Mouse (Mus musculus) embryonic facial prominence, embryonic 12.5 days (tissue): ENCODE measurements around the gene Ell. TPM values are rescaled to one million over a fixed set of nuclear protein-coding genes. Genes with fewer than 3 reads are reported as not detected.

Source experiments
- ATAC-seq: fragments of 200-750 bp; cut with Nextera tagmentation; 2 replicates; pipeline ENCODE4 v1.8.0; 2017; ENCODE audit not compliant: insufficient number of reproducible peaks, insufficient read depth, low FRiP score, low TSS enrichment
- H3K27ac ChIP-seq: fragments of 300-500 bp; sonication (generic); 2 replicates; pipeline ENCODE4 v1.5.1; 2016; ENCODE audit warnings: mild to moderate bottlenecking
- H3K27me3 ChIP-seq: fragments of 300-500 bp; sonication (generic); 2 replicates; pipeline ENCODE4 v1.6.1; 2016; ENCODE audit warnings: mild to moderate bottlenecking, moderate library complexity
- H3K36me3 ChIP-seq: fragments of 300-500 bp; sonication (generic); 2 replicates; pipeline ENCODE4 v1.6.1; 2016; ENCODE audit warnings: mild to moderate bottlenecking
- H3K4me1 ChIP-seq: fragments of 300-500 bp; sonication (generic); 2 replicates; pipeline ENCODE4 v1.6.1; 2016
- H3K4me2 ChIP-seq: fragments of 300-500 bp; sonication (generic); replicated peaks from 2 replicates; pipeline ENCODE4 v1.6.1; 2016; ENCODE audit warnings: mild to moderate bottlenecking, moderate library complexity
- H3K4me3 ChIP-seq: fragments of 300-500 bp; sonication (generic); 2 replicates; pipeline ENCODE4 v1.5.1; 2016; ENCODE audit warnings: mild to moderate bottlenecking
- H3K9ac ChIP-seq: fragments of 300-500 bp; sonication (generic); 2 replicates; pipeline ENCODE4 v1.6.1; 2016; ENCODE audit warnings: mild to moderate bottlenecking, moderate library complexity
- H3K9me3 ChIP-seq: fragments of 300-500 bp; sonication (generic); 2 replicates; pipeline ENCODE4 v1.6.1; 2016; ENCODE audit warnings: mild to moderate bottlenecking, moderate library complexity
- WGBS: fragments of 180-500 bp; shearing (Covaris S2); methylation state at CpG from one replicate; pipeline ENCODE4 v1.1.7; 2016; 5-methylcytosine and 5-hydroxymethylcytosine counted together
- polyA plus RNA-seq: library from polyadenylated mRNA; unstranded; fragments of >200 nt; fragmentation: Nextera tagmentation; extraction: Ambion mirVana; gene quantifications from 2 replicates; pipeline ENCODE4 v1.2.1, GENCODE M21; 2016

Ell gene
- polyA plus RNA-seq, 1 experiment from 2014 or later = 19.1 TPM

DNA sequence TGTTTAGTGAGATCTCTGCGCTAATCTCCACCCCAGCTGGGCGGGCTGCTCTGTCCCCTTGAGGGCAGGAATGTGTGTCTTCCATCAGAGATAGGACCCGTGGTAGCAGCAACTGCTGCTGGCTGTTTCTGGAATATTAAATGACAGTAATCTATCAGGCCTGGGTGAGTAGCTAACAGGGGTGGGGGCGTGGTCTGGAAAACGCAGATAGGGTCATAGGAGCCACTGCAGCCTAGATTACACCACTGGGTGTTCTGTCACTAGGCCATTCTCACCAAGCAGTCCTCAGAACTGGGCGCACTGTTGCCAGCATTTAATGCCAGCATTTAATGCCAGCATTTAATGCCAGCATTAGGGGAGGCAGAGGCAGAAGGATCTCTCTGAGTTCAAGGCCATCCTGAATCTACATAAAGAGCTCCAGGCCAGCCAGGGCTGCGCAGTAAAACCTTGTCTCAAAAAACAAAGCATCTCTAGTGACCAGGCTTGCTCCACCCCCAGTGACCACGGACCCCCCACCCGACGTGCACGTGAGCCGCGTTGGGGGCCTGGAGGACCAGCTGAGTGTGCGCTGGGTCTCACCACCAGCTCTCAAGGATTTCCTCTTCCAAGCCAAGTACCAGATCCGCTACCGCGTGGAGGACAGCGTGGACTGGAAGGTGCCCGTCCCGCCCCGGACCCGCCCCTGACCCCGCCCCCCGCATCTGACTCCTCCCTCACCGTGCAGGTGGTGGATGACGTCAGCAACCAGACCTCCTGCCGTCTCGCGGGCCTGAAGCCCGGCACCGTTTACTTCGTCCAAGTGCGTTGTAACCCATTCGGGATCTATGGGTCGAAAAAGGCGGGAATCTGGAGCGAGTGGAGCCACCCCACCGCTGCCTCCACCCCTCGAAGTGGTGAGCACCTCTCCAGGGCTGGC lies 38.6 kb upstream of the Ell start:
- H3K27ac ChIP-seq = no peak overlapping the region
- H3K4me2 ChIP-seq = peak overlapping the region; percentile 35; the same call in 1 of the 2 replicates
- 0 out of 2 replicates have a peak, but pooled peaks cover 4% of the 10 kb centered on the region for H3K36me3 ChIP-seq
- no peak overlapping the region for H3K9ac ChIP-seq
- no peaks in the 10 kb centered on the region for H3K9me3 ChIP-seq
- H3K4me1 ChIP-seq = peaks cover 63% of the 10 kb centered on the region
- 11% methylated on average over 39 of the region's 39 CpGs for WGBS
- peaks cover 65% of the 10 kb centered on the region for H3K27me3 ChIP-seq
- peak overlapping the region; percentile 17; the same call in 1 of the 2 replicates for H3K4me3 ChIP-seq
- no peak for ATAC-seq

GRCm38 (mm10) chr8:70501820-70502529 lies 37.3 kb upstream of the Ell start:
- 16% methylated on average over 23 of the region's 23 CpGs for WGBS
- H3K27me3 ChIP-seq = peaks cover 52% of the 10 kb centered on the region
- no peak overlapping the region for H3K9ac ChIP-seq
- no peak for ATAC-seq
- no peak overlapping the region for H3K4me2 ChIP-seq
- H3K36me3 ChIP-seq = 0 out of 2 replicates have a peak, but pooled peaks cover 6% of the 10 kb centered on the region
- H3K9me3 ChIP-seq = no peaks in the 10 kb centered on the region
- H3K4me1 ChIP-seq = peaks cover 63% of the 10 kb centered on the region
- H3K4me3 ChIP-seq = no peak overlapping the region
- H3K27ac ChIP-seq = no peak overlapping the region

DNA sequence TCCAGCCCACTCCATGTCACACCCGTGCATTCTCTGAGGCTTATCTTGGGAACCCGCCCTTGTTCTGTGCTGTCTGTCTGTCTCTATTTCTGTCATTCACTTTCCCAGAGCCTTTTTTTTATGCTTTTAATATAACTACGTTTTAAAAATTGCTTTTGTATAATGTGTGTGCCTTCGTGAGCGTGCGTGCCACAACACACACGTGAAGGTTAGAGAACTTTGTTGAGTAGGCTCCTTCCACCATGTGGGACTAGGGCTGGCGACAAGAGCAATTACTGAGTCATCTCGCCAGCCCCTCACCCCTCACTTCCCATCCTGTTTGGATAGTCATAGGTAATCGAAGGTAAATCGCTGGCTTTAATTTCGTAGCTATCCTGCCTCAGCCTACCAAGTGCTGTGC lies 36.7 kb upstream of the Ell start:
- no peak overlapping the region for H3K9ac ChIP-seq
- no peak overlapping the region for H3K4me2 ChIP-seq
- no peak overlapping the region for H3K4me3 ChIP-seq

DNA sequence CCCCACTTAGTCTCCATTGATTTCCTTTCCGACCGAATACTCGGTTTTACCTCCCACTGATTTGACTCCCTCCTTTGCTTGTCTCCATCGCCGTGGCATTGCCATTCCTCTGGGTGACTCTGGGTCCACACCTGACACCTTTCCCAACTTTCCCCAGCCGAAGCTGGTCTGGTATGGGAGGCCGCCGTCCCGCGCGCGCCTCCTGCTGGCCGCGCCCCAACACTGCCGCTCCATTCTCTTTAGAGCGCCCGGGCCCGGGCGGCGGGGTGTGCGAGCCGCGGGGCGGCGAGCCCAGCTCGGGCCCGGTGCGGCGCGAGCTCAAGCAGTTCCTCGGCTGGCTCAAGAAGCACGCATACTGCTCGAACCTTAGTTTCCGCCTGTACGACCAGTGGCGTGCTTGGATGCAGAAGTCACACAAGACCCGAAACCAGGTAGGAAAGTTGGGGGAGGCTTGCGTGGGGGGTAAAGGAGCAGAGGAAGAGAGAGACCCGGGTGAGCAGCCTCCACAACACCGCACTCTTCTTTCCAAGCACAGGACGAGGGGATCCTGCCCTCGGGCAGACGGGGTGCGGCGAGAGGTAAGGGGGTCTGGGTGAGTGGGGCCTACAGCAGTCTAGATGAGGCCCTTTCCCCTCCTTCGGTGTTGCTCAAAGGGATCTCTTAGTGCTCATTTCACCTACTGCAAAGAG lies 36.1 kb upstream of the Ell start:
- WGBS = 9% methylated on average over 46 of the region's 46 CpGs
- no peak overlapping the region for H3K9ac ChIP-seq
- H3K4me1 ChIP-seq = peaks cover 63% of the 10 kb centered on the region
- no peaks in the 10 kb centered on the region for H3K9me3 ChIP-seq
- ATAC-seq = no peak
- peaks cover 17% of the 10 kb centered on the region for H3K36me3 ChIP-seq
- peak overlapping the region; percentile 83 for H3K27ac ChIP-seq
- peaks cover 45% of the 10 kb centered on the region for H3K27me3 ChIP-seq
- peak overlapping the region; percentile 83 for H3K4me2 ChIP-seq
- no peak overlapping the region for H3K4me3 ChIP-seq

More for the DNA sequence above, 36.7 kb upstream of the Ell start:
- ATAC-seq = no peak
- H3K36me3 ChIP-seq = peaks cover 11% of the 10 kb centered on the region
- WGBS = 30% methylated on average over 12 of the region's 12 CpGs
- H3K9me3 ChIP-seq = no peaks in the 10 kb centered on the region
- peaks cover 63% of the 10 kb centered on the region for H3K4me1 ChIP-seq
- H3K27ac ChIP-seq = no peak overlapping the region
- H3K27me3 ChIP-seq = peaks cover 51% of the 10 kb centered on the region

DNA sequence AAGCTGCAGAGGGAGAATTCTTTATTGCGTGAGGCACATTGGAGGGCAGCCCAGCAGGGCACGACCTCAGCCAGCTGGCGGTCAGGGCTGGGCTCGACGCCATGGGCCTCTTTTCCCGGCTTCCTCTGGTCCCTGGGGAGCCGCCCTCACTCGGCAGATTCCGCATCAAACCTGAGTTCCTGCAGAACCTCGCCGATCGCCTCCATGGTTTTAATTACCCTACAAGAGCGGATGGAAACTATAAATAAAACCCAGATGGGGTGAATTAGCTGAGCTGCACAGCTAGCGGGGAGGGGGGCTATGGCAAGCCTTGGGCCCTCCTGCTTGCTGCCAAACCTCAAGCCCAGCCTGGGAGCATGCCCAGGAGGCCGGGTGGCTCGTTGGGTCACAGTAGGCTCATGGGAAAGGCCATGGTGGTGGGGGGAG lies 35.0 kb upstream of the Ell start:
- Histone ChIP-seq H3K9me3 (no peaks in the 10 kb centered on the region), H3K36me3 (peaks cover 27% of the 10 kb centered on the region), H3K4me1 (peaks cover 66% of the 10 kb centered on the region), H3K27me3 (peaks cover 36% of the 10 kb centered on the region), H3K4me2 (peak overlapping the region; percentile 83), H3K27ac (peak overlapping the region; percentile 83), H3K4me3 (0 out of 2 replicates have a peak overlapping the region, but pooled peaks have one; percentile 5), H3K9ac (no peak overlapping the region)
- WGBS = 27% methylated on average over 16 of the region's 16 CpGs
- ATAC-seq = peak; percentile 36

DNA sequence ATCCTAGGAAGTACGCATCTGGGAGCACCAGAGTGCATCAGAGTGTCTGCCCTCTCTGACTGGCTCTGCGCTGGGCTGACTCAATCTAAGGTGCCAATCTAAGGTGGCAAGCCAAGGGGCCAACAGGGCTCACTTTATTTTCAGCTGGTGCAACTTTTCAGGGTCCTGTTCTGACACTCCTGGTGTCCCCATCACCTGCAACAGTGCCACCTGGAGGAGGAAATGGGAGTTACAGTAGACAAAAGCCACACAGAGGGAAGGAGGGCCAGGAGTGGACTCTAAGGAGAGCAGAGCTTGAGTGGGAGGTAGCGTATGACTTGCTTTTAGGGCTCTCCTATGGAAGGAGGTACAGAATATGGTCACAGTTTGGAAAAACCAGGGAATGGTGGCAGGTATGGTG lies 34.4 kb upstream of the Ell start:
- H3K27me3 ChIP-seq = peaks cover 31% of the 10 kb centered on the region
- peak overlapping the region; percentile 83 for H3K4me2 ChIP-seq
- WGBS = 47% methylated on average over 3 of the region's 3 CpGs
- no peak for ATAC-seq
- H3K9me3 ChIP-seq = no peaks in the 10 kb centered on the region
- peak overlapping the region; percentile 83 for H3K27ac ChIP-seq
- H3K4me3 ChIP-seq = 0 out of 2 replicates have a peak overlapping the region, but pooled peaks have one; percentile 5
- no peak overlapping the region; the same call in 1 of the 2 replicates for H3K9ac ChIP-seq
- peaks cover 62% of the 10 kb centered on the region for H3K4me1 ChIP-seq
- peaks cover 27% of the 10 kb centered on the region for H3K36me3 ChIP-seq

- peaks cover 52% of the 10 kb centered on the region for H3K4me1 ChIP-seq
- peak; percentile 4; the same call in 1 of the 2 replicates for ATAC-seq
These were observed 33.4 kb upstream of the Ell start for GRCm38 (mm10) chr8:70505698-70506327.

GRCm38 (mm10) chr8:70506328-70507026 lies 32.8 kb upstream of the Ell start, which contains the start of gene Rex1bd:
TSS of gene Rex1bd (minus strand) at chr8:70506752.
- no peaks in the 10 kb centered on the region for H3K9me3 ChIP-seq
- peaks cover 27% of the 10 kb centered on the region for H3K36me3 ChIP-seq
- H3K27me3 ChIP-seq = peaks cover 14% of the 10 kb centered on the region
- H3K27ac ChIP-seq = peak within 1 kb of the TSS; percentile 95
- peak within 1 kb of the TSS; percentile 68 for H3K4me3 ChIP-seq
- peak; percentile 83 for ATAC-seq
- peak within 1 kb of the TSS; percentile 80 for H3K9ac ChIP-seq
- peak within 1 kb of the TSS; percentile 83 for H3K4me2 ChIP-seq
- 2% methylated on average over 39 of the region's 40 CpGs for WGBS
- peaks cover 49% of the 10 kb centered on the region for H3K4me1 ChIP-seq

More at GRCm38 (mm10) chr8:70505698-70506327, 33.4 kb upstream of the Ell start:
- peaks cover 21% of the 10 kb centered on the region for H3K27me3 ChIP-seq
- peak overlapping the region; percentile 95 for H3K27ac ChIP-seq
- 33% methylated on average over 32 of the region's 32 CpGs for WGBS
- peaks cover 27% of the 10 kb centered on the region for H3K36me3 ChIP-seq
- no peaks in the 10 kb centered on the region for H3K9me3 ChIP-seq
- H3K4me3 ChIP-seq = peak overlapping the region; percentile 68
- H3K9ac ChIP-seq = peak overlapping the region; percentile 80
- H3K4me2 ChIP-seq = peak overlapping the region; percentile 83

DNA sequence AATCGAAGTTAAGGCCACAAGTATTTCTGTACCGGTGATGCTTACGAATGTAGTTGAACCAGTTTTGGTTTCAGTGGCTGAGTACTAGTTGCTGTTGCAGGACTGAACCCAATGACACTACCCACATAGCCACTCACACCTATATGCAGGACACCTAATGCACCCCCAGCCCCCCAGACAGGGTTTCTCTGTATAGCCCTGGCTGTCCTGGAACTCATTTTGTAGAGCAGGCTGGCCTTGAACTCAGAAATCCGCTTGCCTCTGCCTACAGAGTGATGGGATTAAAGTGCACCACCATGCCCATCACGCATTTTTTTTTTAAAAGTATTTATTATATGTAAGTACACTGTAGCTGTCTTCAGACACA lies 32.2 kb upstream of the Ell start:
- Histone ChIP-seq H3K27ac (peak overlapping the region; percentile 95), H3K4me2 (0 out of 2 replicates have a peak overlapping the region, but pooled peaks have one; percentile 1), H3K27me3 (peaks cover 9% of the 10 kb centered on the region), H3K9me3 (no peaks in the 10 kb centered on the region), H3K4me3 (peak overlapping the region; percentile 68; the same call in 1 of the 2 replicates), H3K36me3 (peaks cover 27% of the 10 kb centered on the region), H3K4me1 (peaks cover 44% of the 10 kb centered on the region), H3K9ac (peak overlapping the region; percentile 80; the same call in 1 of the 2 replicates)
- no peak for ATAC-seq
- 57% methylated on average over 5 of the region's 5 CpGs for WGBS

- Histone ChIP-seq H3K4me3 (peak overlapping the region; percentile 99), H3K4me2 (peak overlapping the region; percentile 95), H3K9me3 (no peaks in the 10 kb centered on the region), H3K27ac (peak overlapping the region; percentile 97; the same call in 1 of the 2 replicates), H3K27me3 (no peaks in the 10 kb centered on the region), H3K9ac (peak overlapping the region; percentile 98), H3K36me3 (peaks cover 43% of the 10 kb centered on the region), H3K4me1 (peaks cover 27% of the 10 kb centered on the region)
- no peak for ATAC-seq
- 10% methylated on average over 25 of the region's 25 CpGs for WGBS
These were observed 29.8 kb upstream of the Ell start for GRCm38 (mm10) chr8:70509281-70509952.
